In genomic region chr11:40744348-40744747, GRCm38 (mm10) we compare ENCODE assay signal across 18 mouse cellular contexts.
"Had no signal": no experiment of that assay in that cellular context is flagged by ENCODE, and none has a peak within 500 bp of the region (broad histone marks: within the 10 kb centered on the region; RNA-seq: fewer than 3 reads in every experiment).

No protein-coding gene starts in this region.

- H3K4me3 ChIP-seq: lung, embryonic 15.5 days; megakaryocyte, embryonic 14.5 days; midbrain, embryonic 13.5 days; midbrain, embryonic 15.5 days; neural tube, embryonic 12.5 days had no signal

- ATAC-seq: liver, postnatal 0 days; lung, postnatal 0 days; midbrain, embryonic 13.5 days; midbrain, embryonic 15.5 days had no signal

- H3K27ac ChIP-seq: lung, embryonic 15.5 days; macrophage; midbrain, embryonic 13.5 days; midbrain, embryonic 15.5 days; neural tube, embryonic 12.5 days had no signal

- H3K9me3 ChIP-seq: lung, embryonic 15.5 days; megakaryocyte, embryonic 14.5 days; midbrain, embryonic 13.5 days; midbrain, embryonic 15.5 days; neural tube, embryonic 12.5 days had no signal

- H3K36me3 ChIP-seq: midbrain, embryonic 15.5 days had no signal

- DNase-seq: liver, postnatal 0 days; lung, adult 2 months; lung, postnatal 14 days; lung, postnatal 36 days; right cerebral cortex, postnatal 14 days; right cerebral cortex, postnatal 4 days; spleen, adult 18-20 months; thymus, adult 18-20 months; thymus, postnatal 14 days; thymus, postnatal 36 days had no signal

- H3K9ac ChIP-seq: liver, postnatal 0 days; lung, embryonic 15.5 days; midbrain, embryonic 13.5 days; midbrain, embryonic 15.5 days; neural tube, embryonic 12.5 days had no signal

- H3K4me1 ChIP-seq: lung, embryonic 15.5 days; midbrain, embryonic 13.5 days; midbrain, embryonic 15.5 days; neural tube, embryonic 12.5 days had no signal

- H3K27me3 ChIP-seq: lung, embryonic 15.5 days; megakaryocyte, embryonic 14.5 days; midbrain, embryonic 13.5 days; midbrain, embryonic 15.5 days; neural tube, embryonic 12.5 days had no signal

- H3K4me2 ChIP-seq: lung, embryonic 15.5 days; midbrain, embryonic 11.5 days; midbrain, embryonic 13.5 days; midbrain, embryonic 15.5 days; neural tube, embryonic 12.5 days had no signal
